In genomic region chr10:62044408-62044807, GRCm38 (mm10) we compare ENCODE assay signal across 18 mouse cellular contexts.
DNase-seq lines count a peak whose midpoint lies in the region; TF ChIP-seq lines count a peak whose summit lies in the region.
"Had no signal": no experiment of that assay in that cellular context is flagged by ENCODE, and none has a peak within 500 bp of the region (broad histone marks: within the 10 kb centered on the region; RNA-seq: fewer than 3 reads in every experiment).

No protein-coding gene starts in this region.

- no peak for TF ChIP-seq POLR2A in lung, adult 2 months (IDR thresholded peaks at IDR 0.05; ENCODE audit: borderline replicate concordance, extremely low read depth, low read depth, low read length)

- no peak for TF ChIP-seq CTCF in lung, adult 2 months (IDR thresholded peaks at IDR 0.05; ENCODE audit: insufficient read depth, low read length)

- no peaks in the 10 kb centered on the region for H3K4me1 ChIP-seq in lung, adult 2 months (ENCODE audit: control insufficient read depth, insufficient read depth, low read length)
- H3K4me1 ChIP-seq: forebrain, embryonic 13.5 days; liver, embryonic 15.5 days; megakaryocyte, embryonic 14.5 days had no signal

- H3K4me3 ChIP-seq in lung, adult 2 months (replicated peaks; ENCODE audit: extremely low read depth, low read depth, low read length) = no peak overlapping the region
- H3K4me3 ChIP-seq: erythroblast, embryonic 14.5 days; forebrain, embryonic 13.5 days; heart, adult 2 months; heart, embryonic 15.5 days; liver, embryonic 15.5 days; megakaryocyte, embryonic 14.5 days had no signal

- WGBS in lung, adult 2 months = 57% methylated on average over 3 of the region's 3 CpGs

- peak; percentile 24 to 48 for DNase-seq in lung, adult 18-20 months
- DNase-seq in lung, adult 2 months = no peak
- peak; percentile 5 to 22 for DNase-seq in urinary bladder, adult 18-20 months (ENCODE audit: low spot score in 2 of 2)
- DNase-seq in urinary bladder, postnatal 4 days (ENCODE audit: low spot score in 2 of 2) = no peak
- peak; percentile 60 for DNase-seq in lung, postnatal 36 days
- no peak for DNase-seq in adrenal gland, postnatal 10 days
- no peak for DNase-seq in layer of hippocampus, adult 9-10 months (ENCODE audit: low spot score)
- DNase-seq: cerebellum, adult 2 months; cerebellum, postnatal 36 days; gastrocnemius, postnatal 25 days; heart, adult 2 months; kidney, postnatal 4 days; retina, postnatal 1 day had no signal

Comparison
In these comparisons a context has a peak if more than half of its experiments do, and no peak if none do; other contexts are left out.
1. DNase-seq: peak in lung, adult 18-20 months (2 of 2), urinary bladder, adult 18-20 months (2 of 2) and lung, postnatal 36 days (single experiment); none in lung, adult 2 months (single experiment), urinary bladder, postnatal 4 days (0 of 2), adrenal gland, postnatal 10 days (single experiment) and layer of hippocampus, adult 9-10 months (single experiment).